Mouse (Mus musculus): ENCODE data around the gene Chic1. TPM values are rescaled to one million over a fixed set of nuclear protein-coding genes. Genes with fewer than 3 reads are reported as not detected.

The Chic1 gene
- polyA plus RNA-seq, 1 experiment from 2014 or later, result 0.20 TPM

- H3K27ac ChIP-seq (ENCODE audit: low read depth), result no peak overlapping the region
- H3K9me3 ChIP-seq (ENCODE audit: low read length), result no peaks in the 10 kb centered on the region
- H3K27me3 ChIP-seq (ENCODE audit: insufficient read depth, low read length), result peaks cover 12% of the 10 kb centered on the region; the same call in 1 of the 2 replicates
- H3K36me3 ChIP-seq (replicated peaks; ENCODE audit: insufficient read depth, low read length), result no peaks in the 10 kb centered on the region
- no peak for TF ChIP-seq EP300 (IDR thresholded peaks at IDR 0.05; ENCODE audit: low read depth)
- no peak for TF ChIP-seq CTCF (IDR thresholded peaks at IDR 0.05; ENCODE audit: low read depth)
- no peak overlapping the region for H3K4me2 ChIP-seq (ENCODE audit: low read depth, low read length)
- H3K4me3 ChIP-seq (ENCODE audit: low read depth, low read length), result no peak overlapping the region
- H3K9ac ChIP-seq (replicated peaks), result no peak overlapping the region
- ATAC-seq, result no peak
- no peak for DNase-seq
- H3K4me1 ChIP-seq (ENCODE audit: insufficient read depth), result no peaks in the 10 kb centered on the region
- 17% methylated on average over 9 of the region's 9 CpGs for WGBS (ENCODE audit: insufficient replicate concordance)
These were observed 81.7 kb downstream of the Chic1 start for GRCm38 (mm10) chrX:103438023-103438422.

GRCm38 (mm10) chrX:103440803-103441202 is 84.5 kb downstream of the Chic1 start:
- Histone ChIP-seq H3K4me2 (ENCODE audit: low read depth, low read length) (no peak overlapping the region), H3K36me3 (replicated peaks; ENCODE audit: insufficient read depth, low read length) (no peaks in the 10 kb centered on the region), H3K27ac (ENCODE audit: low read depth) (no peak overlapping the region), H3K4me1 (ENCODE audit: insufficient read depth) (no peaks in the 10 kb centered on the region), H3K27me3 (ENCODE audit: insufficient read depth, low read length) (peaks cover 12% of the 10 kb centered on the region; the same call in 1 of the 2 replicates), H3K9me3 (ENCODE audit: low read length) (no peaks in the 10 kb centered on the region), H3K4me3 (ENCODE audit: low read depth, low read length) (no peak overlapping the region), H3K9ac (replicated peaks) (no peak overlapping the region)
- no peak for DNase-seq
- TF ChIP-seq CTCF (IDR thresholded peaks at IDR 0.05; ENCODE audit: low read depth) (peak; percentile 74), EP300 (IDR thresholded peaks at IDR 0.05; ENCODE audit: low read depth) (no peak)
- ATAC-seq, result no peak
- WGBS (ENCODE audit: insufficient replicate concordance), result 7% methylated on average over 1 of the region's 1 CpGs

DNA sequence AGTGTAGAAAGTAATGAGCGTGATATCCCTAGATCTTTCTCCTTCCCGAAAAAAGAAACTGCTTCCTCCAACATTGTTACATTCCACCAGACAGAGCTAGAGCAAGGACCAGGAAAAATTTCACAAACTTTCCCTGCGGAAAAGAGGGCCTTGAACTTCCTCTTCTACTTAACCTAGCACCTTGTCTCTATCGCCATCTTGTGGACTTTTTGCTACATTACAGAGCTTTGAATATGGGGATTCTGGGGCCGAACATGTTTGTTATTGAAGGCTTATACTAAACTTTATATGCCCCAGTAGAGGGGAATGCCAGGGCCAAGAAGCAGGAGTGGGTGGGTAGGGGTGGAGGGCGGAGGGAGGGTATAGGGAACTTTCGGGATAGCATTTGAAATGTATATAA is 87.5 kb downstream of the Chic1 start:
- WGBS (ENCODE audit: insufficient replicate concordance), result 29% methylated on average over 7 of the region's 7 CpGs
- H3K4me3 ChIP-seq (ENCODE audit: low read depth, low read length), result no peak overlapping the region
- H3K9ac ChIP-seq (replicated peaks), result no peak overlapping the region

More for the DNA sequence above, 87.5 kb downstream of the Chic1 start:
- Histone ChIP-seq H3K9me3 (ENCODE audit: low read length) (no peaks in the 10 kb centered on the region), H3K4me1 (ENCODE audit: insufficient read depth) (peaks cover 3% of the 10 kb centered on the region; the same call in 1 of the 2 replicates), H3K36me3 (replicated peaks; ENCODE audit: insufficient read depth, low read length) (no peaks in the 10 kb centered on the region), H3K27me3 (ENCODE audit: insufficient read depth, low read length) (peaks cover 20% of the 10 kb centered on the region), H3K27ac (ENCODE audit: low read depth) (no peak overlapping the region), H3K4me2 (ENCODE audit: low read depth, low read length) (no peak overlapping the region)
- DNase-seq, result no peak
- ATAC-seq, result no peak
- TF ChIP-seq CTCF (IDR thresholded peaks at IDR 0.05; ENCODE audit: low read depth) (peak; percentile 73), EP300 (IDR thresholded peaks at IDR 0.05; ENCODE audit: low read depth) (no peak)

Other genes starting within 250 kb of the Chic1 start
- gene Nap1l2, start 169.8 kb upstream of the Chic1 start, polyA plus RNA-seq (2015; fragmentation: Nextera tagmentation; extraction: Ambion mirVana), result not detected in 2 replicates
- gene Cdx4, start 35.1 kb upstream of the Chic1 start, polyA plus RNA-seq (2015; fragmentation: Nextera tagmentation; extraction: Ambion mirVana), result not detected in 2 replicates
- not detected in 2 replicates for gene Tsx, start 58.0 kb downstream of the Chic1 start, polyA plus RNA-seq (2015; fragmentation: Nextera tagmentation; extraction: Ambion mirVana)
- not detected in 2 replicates for gene Gm26992, start 65.5 kb downstream of the Chic1 start, polyA plus RNA-seq (2015; fragmentation: Nextera tagmentation; extraction: Ambion mirVana)